Mouse (Mus musculus) sigmoid colon, adult 10 weeks (tissue): ENCODE data around the gene Hoxb6. TPM values are rescaled to one million over a fixed set of nuclear protein-coding genes. Genes with fewer than 3 reads are reported as not detected.

Source experiments
- polyA plus RNA-seq: library from polyadenylated mRNA; stranded (reverse); fragments of 350-450 nt; fragmentation: Illumina TruSeq; extraction: RNeasy Lipid Tissue Mini Kit (QIAGEN cat#74804); gene quantifications from one replicate; pipeline ENCODE4 v1.2.3, GENCODE M21; 2014; ENCODE audit warnings: low read depth, low replicate concordance

The Hoxb6 gene
- 2.7 TPM for polyA plus RNA-seq

GRCm38 (mm10) chr11:96291681-96292564 is at the start of gene Hoxb6:
TSS of gene Hoxb6 (plus strand) at chr11:96292476.

GRCm38 (mm10) chr11:96270996-96271540 is 21.2 kb upstream of the Hoxb6 start, which contains the start of gene Hoxb9:
TSS of gene Hoxb9 (plus strand) at chr11:96271457.

GRCm38 (mm10) chr11:96281855-96282570 is 10.3 kb upstream of the Hoxb6 start, which contains the start of gene Hoxb8:
TSS of gene Hoxb8 (plus strand) at chr11:96281905.

GRCm38 (mm10) chr11:96285771-96286738 is 6.2 kb upstream of the Hoxb6 start, which contains the start of gene Hoxb7:
TSS of gene Hoxb7 (plus strand) at chr11:96286623.

GRCm38 (mm10) chr11:96303151-96304099 is 11.1 kb downstream of the Hoxb6 start, which contains the start of gene Hoxb5:
TSS of gene Hoxb5 (plus strand) at chr11:96303336.

GRCm38 (mm10) chr11:96317608-96318367 is 25.5 kb downstream of the Hoxb6 start, which contains the start of gene Hoxb4:
TSS of gene Hoxb4 (plus strand) at chr11:96318267.

GRCm38 (mm10) chr11:96323154-96323553 is 30.9 kb downstream of the Hoxb6 start, which contains the start of gene Hoxb3:
TSS of gene Hoxb3 (plus strand) at chr11:96323326.

GRCm38 (mm10) chr11:96350341-96350624 is 58.0 kb downstream of the Hoxb6 start, which contains the start of gene Hoxb2:
TSS of gene Hoxb2 (plus strand) at chr11:96350525.

Other genes starting within 250 kb of the Hoxb6 start
- gene Ube2z, start 227.1 kb upstream of the Hoxb6 start, polyA plus RNA-seq = 26.5 TPM
- 4.0 TPM for gene Atp5g1, start 216.8 kb upstream of the Hoxb6 start, polyA plus RNA-seq
- gene Calcoco2, start 180.5 kb upstream of the Hoxb6 start, polyA plus RNA-seq = not detected
- 24.0 TPM for gene Ttll6, start 158.7 kb upstream of the Hoxb6 start, polyA plus RNA-seq
- 39.6 TPM for gene Hoxb13, start 98.2 kb upstream of the Hoxb6 start, polyA plus RNA-seq
- gene Hoxb9, start 21.0 kb upstream of the Hoxb6 start, polyA plus RNA-seq = 92.7 TPM
- gene Hoxb8, start 10.6 kb upstream of the Hoxb6 start, polyA plus RNA-seq = 0.25 TPM
- gene Hoxb7, start 5.9 kb upstream of the Hoxb6 start, polyA plus RNA-seq = 2.6 TPM
- 2.6 TPM for gene Hoxb5, start 10.9 kb downstream of the Hoxb6 start, polyA plus RNA-seq
- 2.0 TPM for gene Hoxb4, start 25.8 kb downstream of the Hoxb6 start, polyA plus RNA-seq
- gene Hoxb3, start 30.9 kb downstream of the Hoxb6 start, polyA plus RNA-seq = 5.5 TPM
- gene Hoxb2, start 58.0 kb downstream of the Hoxb6 start, polyA plus RNA-seq = 2.6 TPM
- gene Hoxb1, start 73.3 kb downstream of the Hoxb6 start, polyA plus RNA-seq = not detected
- 0.95 TPM for gene Skap1, start 172.1 kb downstream of the Hoxb6 start, polyA plus RNA-seq